Mouse (Mus musculus): Measurements from ENCODE around the gene Plekha4.

The Plekha4 gene

GRCm38 (mm10) chr7:45538163-45539041, 12.3 kb downstream of the Plekha4 start:
- no peak for DNase-seq (ENCODE audit: low spot score)

- DNase-seq (ENCODE audit: low spot score), result no peak
These were observed 13.0 kb downstream of the Plekha4 start for GRCm38 (mm10) chr7:45539095-45539494.

- DNase-seq (ENCODE audit: low spot score), result no peak
These were observed 14.1 kb downstream of the Plekha4 start for GRCm38 (mm10) chr7:45540213-45540612.

- no peak for DNase-seq (ENCODE audit: low spot score)
These were observed 18.4 kb downstream of the Plekha4 start for GRCm38 (mm10) chr7:45544525-45544924.

- DNase-seq (ENCODE audit: low spot score), result no peak
These were observed 23.7 kb downstream of the Plekha4 start for GRCm38 (mm10) chr7:45549641-45550436.

GRCm38 (mm10) chr7:45550821-45551511, 24.8 kb downstream of the Plekha4 start:
- no peak for DNase-seq (ENCODE audit: low spot score)

- DNase-seq (ENCODE audit: low spot score), result no peak
These were observed 25.4 kb downstream of the Plekha4 start for GRCm38 (mm10) chr7:45551512-45551883.

GRCm38 (mm10) chr7:45553519-45553918, 27.4 kb downstream of the Plekha4 start:
- no peak for DNase-seq (ENCODE audit: low spot score)

GRCm38 (mm10) chr7:45553990-45554389, 27.9 kb downstream of the Plekha4 start:
- no peak for DNase-seq (ENCODE audit: low spot score)

GRCm38 (mm10) chr7:45554744-45555143, 28.6 kb downstream of the Plekha4 start, which contains the start of gene Hsd17b14:
TSS of gene Hsd17b14 (plus strand) at chr7:45554893.
- DNase-seq (ENCODE audit: low spot score), result no peak

GRCm38 (mm10) chr7:45555787-45556186, 29.7 kb downstream of the Plekha4 start:
- DNase-seq (ENCODE audit: low spot score), result peak; percentile 66

GRCm38 (mm10) chr7:45558907-45559306, 32.8 kb downstream of the Plekha4 start:
- DNase-seq (ENCODE audit: low spot score), result no peak

- DNase-seq (ENCODE audit: low spot score), result no peak
These were observed 34.1 kb downstream of the Plekha4 start for GRCm38 (mm10) chr7:45560241-45560640.

- peak; percentile 66 for DNase-seq (ENCODE audit: low spot score)
These were observed 34.9 kb downstream of the Plekha4 start for GRCm38 (mm10) chr7:45560843-45561623.

GRCm38 (mm10) chr7:45561624-45562520, 35.7 kb downstream of the Plekha4 start:
- DNase-seq (ENCODE audit: low spot score), result no peak

GRCm38 (mm10) chr7:45564811-45565210, 38.7 kb downstream of the Plekha4 start:
- no peak for DNase-seq (ENCODE audit: low spot score)

GRCm38 (mm10) chr7:45565446-45565845, 39.3 kb downstream of the Plekha4 start:
- no peak for DNase-seq (ENCODE audit: low spot score)

GRCm38 (mm10) chr7:45567112-45567779, 41.1 kb downstream of the Plekha4 start:
- no peak for DNase-seq (ENCODE audit: low spot score)

GRCm38 (mm10) chr7:45567780-45568516, 41.8 kb downstream of the Plekha4 start:
- DNase-seq (ENCODE audit: low spot score), result peak; percentile 61
